19 mouse cellular contexts compared by ENCODE assay signal in the genomic region with DNA sequence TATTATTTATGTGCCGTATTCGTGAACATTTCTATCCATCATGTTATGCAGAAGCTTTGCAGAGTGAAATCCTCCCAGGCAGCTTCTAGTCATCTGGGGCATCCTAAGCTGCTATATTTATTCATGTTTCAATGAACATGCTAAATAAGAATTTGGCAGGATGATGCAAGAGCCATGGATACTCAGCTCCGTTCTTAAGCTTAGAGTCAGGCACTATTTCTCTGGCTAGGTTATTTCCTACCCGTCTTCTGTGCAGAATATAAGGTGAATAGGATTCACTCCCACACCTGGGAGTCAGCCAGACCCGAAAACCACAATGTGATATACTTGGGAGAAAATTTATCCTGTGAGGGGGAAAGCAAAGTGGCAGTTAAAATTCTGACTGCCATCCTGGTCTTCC.
A peak's percentile ranks its signal among the peaks of the same experiment; 100 is the strongest.
DNase-seq lines count a peak whose midpoint lies in the region; ATAC-seq and TF ChIP-seq lines count a peak whose summit lies in the region.
"Had no signal": no experiment of that assay in that cellular context is flagged by ENCODE, and none has a peak within 500 bp of the region (broad histone marks: within the 10 kb centered on the region; RNA-seq: fewer than 3 reads in every experiment).

No protein-coding gene starts in this region.

- no peaks in the 10 kb centered on the region for H3K36me3 ChIP-seq in forebrain, postnatal 0 days (ENCODE audit: insufficient read depth)
- no peaks in the 10 kb centered on the region for H3K36me3 ChIP-seq in forebrain, embryonic 15.5 days
- H3K36me3 ChIP-seq in liver, embryonic 12.5 days = no peaks in the 10 kb centered on the region
- no peaks in the 10 kb centered on the region for H3K36me3 ChIP-seq in heart, embryonic 12.5 days
- H3K36me3 ChIP-seq: forebrain, embryonic 10.5 days; G1E; heart, embryonic 10.5 days; limb, embryonic 10.5 days had no signal

- no peak overlapping the region for H3K4me2 ChIP-seq in forebrain, postnatal 0 days (ENCODE audit: low read depth)
- no peak overlapping the region for H3K4me2 ChIP-seq in forebrain, embryonic 15.5 days (replicated peaks)
- H3K4me2 ChIP-seq in liver, embryonic 12.5 days = no peak overlapping the region
- no peak overlapping the region for H3K4me2 ChIP-seq in heart, embryonic 12.5 days
- H3K4me2 ChIP-seq: hindbrain, embryonic 14.5 days had no signal

- H3K27me3 ChIP-seq in forebrain, postnatal 0 days (ENCODE audit: insufficient read depth, low read length) = no peaks in the 10 kb centered on the region
- H3K27me3 ChIP-seq in forebrain, embryonic 15.5 days = no peaks in the 10 kb centered on the region
- no peaks in the 10 kb centered on the region for H3K27me3 ChIP-seq in liver, embryonic 12.5 days (replicated peaks)
- no peaks in the 10 kb centered on the region for H3K27me3 ChIP-seq in heart, embryonic 12.5 days (replicated peaks)
- H3K27me3 ChIP-seq: megakaryocyte, embryonic 14.5 days had no signal

- 52% methylated on average over 5 of the region's 5 CpGs for WGBS in forebrain, postnatal 0 days
- WGBS in forebrain, embryonic 15.5 days = 65% methylated on average over 5 of the region's 5 CpGs
- WGBS in liver, embryonic 12.5 days (ENCODE audit: insufficient replicate concordance) = 59% methylated on average over 5 of the region's 5 CpGs
- WGBS in heart, embryonic 12.5 days = 65% methylated on average over 5 of the region's 5 CpGs

- peaks cover 18% of the 10 kb centered on the region; the same call in 1 of the 2 replicates for H3K4me1 ChIP-seq in forebrain, postnatal 0 days (ENCODE audit: insufficient read depth)
- H3K4me1 ChIP-seq in forebrain, embryonic 15.5 days = peaks cover 27% of the 10 kb centered on the region
- H3K4me1 ChIP-seq in liver, embryonic 12.5 days = no peaks in the 10 kb centered on the region
- no peaks in the 10 kb centered on the region for H3K4me1 ChIP-seq in heart, embryonic 12.5 days (replicated peaks)
- H3K4me1 ChIP-seq: heart, embryonic 10.5 days; limb, embryonic 10.5 days; megakaryocyte, embryonic 14.5 days had no signal

- intact Hi-C loops in left cerebral cortex, postnatal 14 days (cut with DNase I) = loop anchor here (5.0 to 10.0 kb wide), 2 partner anchors 56 to 92 kb away; no protein-coding TSS in a partner anchor
- intact Hi-C loops in left cerebral cortex, postnatal 4 days (cut with DNase I) = no loop called here

- H3K9me3 ChIP-seq in forebrain, postnatal 0 days (ENCODE audit: low read length) = no peaks in the 10 kb centered on the region
- no peaks in the 10 kb centered on the region for H3K9me3 ChIP-seq in forebrain, embryonic 15.5 days
- no peaks in the 10 kb centered on the region for H3K9me3 ChIP-seq in liver, embryonic 12.5 days (replicated peaks)
- no peaks in the 10 kb centered on the region for H3K9me3 ChIP-seq in heart, embryonic 12.5 days (replicated peaks)
- H3K9me3 ChIP-seq: forebrain, embryonic 10.5 days; G1E; heart, embryonic 10.5 days; limb, embryonic 10.5 days; megakaryocyte, embryonic 14.5 days had no signal

- no peak for ATAC-seq in forebrain, postnatal 0 days
- ATAC-seq in forebrain, embryonic 15.5 days (replicated peaks) = no peak
- ATAC-seq in liver, embryonic 12.5 days = no peak
- no peak for ATAC-seq in heart, embryonic 12.5 days (ENCODE audit: insufficient number of reproducible peaks, low FRiP score)
- ATAC-seq: intestine, postnatal 0 days had no signal

- TF ChIP-seq CTCF in forebrain, postnatal 0 days (IDR thresholded peaks at IDR 0.05; ENCODE audit: low read depth) = no peak
- no peak for TF ChIP-seq CTCF in brain, embryonic 14.5 days (IDR thresholded peaks at IDR 0.05; ENCODE audit: borderline replicate concordance, extremely low read depth, insufficient read depth, insufficient read length)

- H3K27ac ChIP-seq in forebrain, postnatal 0 days (ENCODE audit: low read depth, low read length) = no peak overlapping the region
- no peak overlapping the region for H3K27ac ChIP-seq in forebrain, embryonic 15.5 days (replicated peaks)
- no peak overlapping the region for H3K27ac ChIP-seq in liver, embryonic 12.5 days
- H3K27ac ChIP-seq in heart, embryonic 12.5 days (ENCODE audit: poor library complexity, severe bottlenecking) = no peak overlapping the region
- H3K27ac ChIP-seq: forebrain, embryonic 10.5 days; heart, embryonic 10.5 days; hindbrain, embryonic 14.5 days; limb, embryonic 10.5 days had no signal

- H3K9ac ChIP-seq in forebrain, postnatal 0 days = no peak overlapping the region
- no peak overlapping the region for H3K9ac ChIP-seq in forebrain, embryonic 15.5 days (replicated peaks)
- H3K9ac ChIP-seq in liver, embryonic 12.5 days = no peak overlapping the region
- no peak overlapping the region for H3K9ac ChIP-seq in heart, embryonic 12.5 days
- H3K9ac ChIP-seq: hindbrain, embryonic 14.5 days had no signal

- no peak for TF ChIP-seq POLR2A in brain, embryonic 14.5 days (IDR thresholded peaks at IDR 0.05; ENCODE audit: borderline replicate concordance, extremely low read depth, insufficient read depth, insufficient read length, poor library complexity, severe bottlenecking)

- no peak overlapping the region for H3K4me3 ChIP-seq in forebrain, postnatal 0 days (ENCODE audit: low read depth, low read length)
- no peak overlapping the region for H3K4me3 ChIP-seq in forebrain, embryonic 15.5 days
- no peak overlapping the region for H3K4me3 ChIP-seq in liver, embryonic 12.5 days
- no peak overlapping the region for H3K4me3 ChIP-seq in heart, embryonic 12.5 days
- H3K4me3 ChIP-seq: forebrain, embryonic 10.5 days; heart, embryonic 10.5 days; limb, embryonic 10.5 days; megakaryocyte, embryonic 14.5 days had no signal

- DNase-seq in forebrain, postnatal 0 days = peak; percentile 10
- DNase-seq in left cerebral cortex, postnatal 14 days (ENCODE audit: low spot score in 2 of 2) = peak; percentile 30 to 61
- DNase-seq in left cerebral cortex, postnatal 4 days = no peak
- DNase-seq in brain, embryonic 14.5 days (ENCODE audit: low read depth) = peak; percentile 56
- peak; percentile 14 for DNase-seq in retina, postnatal 1 day
- DNase-seq: adrenal gland, postnatal 14 days; cerebellum, adult 11-12 months; heart, postnatal 10 days; lung, adult 2 months had no signal
